Mouse (Mus musculus) lung, embryonic 15.5 days (tissue): ENCODE measurements at regions not wholly inside any gene's neighbourhood (a gene's known extent, or its start where the extent isn't known, plus 50 kb on each side); places are given as distances from the start of the nearest gene placed in this dataset.

Experiments used
- ATAC-seq: fragments of 200-750 bp; cut with Nextera tagmentation; 2 replicates; pipeline ENCODE4 v1.8.0; 2017; ENCODE audit warnings: moderate number of reproducible peaks, borderline replicate concordance; ENCODE audit not compliant: low FRiP score, low TSS enrichment; ENCODE audit errors: extremely low read depth
- H3K27ac ChIP-seq: fragments of 300-500 bp; sonication (generic); 2 replicates; pipeline ENCODE4 v1.5.1; 2015; ENCODE audit warnings: moderate library complexity, mild to moderate bottlenecking, inconsistent platforms
- H3K27me3 ChIP-seq: fragments of 300-500 bp; sonication (generic); 2 replicates; pipeline ENCODE4 v1.6.1; 2015; ENCODE audit warnings: inconsistent platforms
- H3K36me3 ChIP-seq: fragments of 300-500 bp; sonication (generic); 2 replicates; pipeline ENCODE4 v1.6.1; 2015; ENCODE audit warnings: inconsistent platforms
- H3K4me1 ChIP-seq: fragments of 300-500 bp; sonication (generic); 2 replicates; pipeline ENCODE4 v1.6.1; 2015; ENCODE audit warnings: inconsistent platforms
- H3K4me2 ChIP-seq: fragments of 300-500 bp; sonication (generic); 2 replicates; pipeline ENCODE4 v1.6.1; 2015; ENCODE audit warnings: inconsistent platforms, mild to moderate bottlenecking, moderate library complexity
- H3K4me3 ChIP-seq: fragments of 300-500 bp; sonication (generic); 2 replicates; pipeline ENCODE4 v1.5.1; 2015; ENCODE audit warnings: mild to moderate bottlenecking, inconsistent platforms
- H3K9ac ChIP-seq: fragments of 300-500 bp; sonication (generic); 2 replicates; pipeline ENCODE4 v1.6.1; 2015; ENCODE audit warnings: inconsistent platforms
- H3K9me3 ChIP-seq: fragments of 300-500 bp; sonication (generic); 2 replicates; pipeline ENCODE4 v1.6.1; 2016; ENCODE audit warnings: inconsistent platforms
- WGBS: fragments of 180-500 bp; shearing (Covaris S2); methylation state at CpG from one replicate; pipeline ENCODE4 v1.1.7; 2015; 5-methylcytosine and 5-hydroxymethylcytosine counted together

DNA sequence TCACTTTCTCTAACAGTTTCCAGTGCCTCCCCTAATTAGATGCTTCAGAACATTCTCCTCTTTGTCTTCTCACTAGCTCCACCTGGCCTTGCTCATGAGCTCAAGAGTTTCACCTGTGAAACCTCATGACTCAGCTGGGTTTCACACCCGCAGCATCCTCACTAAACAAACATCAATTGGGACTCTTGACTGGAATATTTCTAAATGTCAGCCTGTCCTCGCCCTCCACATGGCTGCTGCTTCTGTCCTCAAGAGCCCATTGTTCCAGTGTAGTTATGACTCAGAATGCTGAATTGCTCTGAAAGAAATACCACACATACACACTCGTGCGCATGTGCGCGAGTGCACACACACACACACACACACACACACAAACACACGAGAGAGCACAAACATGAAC is 407.2 kb downstream of the Prss52 start:
- ATAC-seq, result no peak

DNA sequence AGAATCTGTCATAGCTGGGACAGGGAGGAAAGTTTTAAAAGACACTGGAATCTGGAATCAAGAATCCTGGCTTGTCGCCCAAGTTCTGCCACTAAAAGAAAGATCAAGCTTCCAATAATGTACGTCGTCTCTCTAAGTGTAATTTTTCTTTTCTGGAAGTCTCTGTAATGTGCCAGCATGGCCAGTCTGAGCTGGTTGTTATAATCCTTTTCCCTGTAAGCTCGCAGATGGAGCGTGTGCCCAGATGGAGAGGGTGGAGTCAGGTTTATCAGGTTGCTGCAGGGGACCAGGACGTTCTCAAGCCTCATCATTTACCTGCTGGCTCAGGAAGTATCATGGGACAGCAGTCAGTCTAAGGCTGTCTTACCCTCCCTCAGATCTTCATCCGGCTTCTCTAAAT is 408.6 kb downstream of the Prss52 start:
- no peaks in the 10 kb centered on the region for H3K4me1 ChIP-seq
- no peaks in the 10 kb centered on the region for H3K9me3 ChIP-seq
- H3K4me2 ChIP-seq, result no peak overlapping the region
- no peak overlapping the region for H3K27ac ChIP-seq
- H3K9ac ChIP-seq, result no peak overlapping the region
- no peaks in the 10 kb centered on the region for H3K36me3 ChIP-seq
- 44% methylated on average over 7 of the region's 7 CpGs for WGBS
- no peaks in the 10 kb centered on the region for H3K27me3 ChIP-seq
- no peak for ATAC-seq
- no peak overlapping the region for H3K4me3 ChIP-seq

More for the DNA sequence above, 407.2 kb downstream of the Prss52 start:
- no peaks in the 10 kb centered on the region for H3K4me1 ChIP-seq
- no peak overlapping the region for H3K27ac ChIP-seq
- no peaks in the 10 kb centered on the region for H3K36me3 ChIP-seq
- WGBS, result 82% methylated on average over 7 of the region's 7 CpGs
- no peaks in the 10 kb centered on the region for H3K27me3 ChIP-seq
- no peak overlapping the region for H3K4me2 ChIP-seq
- H3K9ac ChIP-seq, result no peak overlapping the region
- H3K9me3 ChIP-seq, result no peaks in the 10 kb centered on the region
- no peak overlapping the region for H3K4me3 ChIP-seq

DNA sequence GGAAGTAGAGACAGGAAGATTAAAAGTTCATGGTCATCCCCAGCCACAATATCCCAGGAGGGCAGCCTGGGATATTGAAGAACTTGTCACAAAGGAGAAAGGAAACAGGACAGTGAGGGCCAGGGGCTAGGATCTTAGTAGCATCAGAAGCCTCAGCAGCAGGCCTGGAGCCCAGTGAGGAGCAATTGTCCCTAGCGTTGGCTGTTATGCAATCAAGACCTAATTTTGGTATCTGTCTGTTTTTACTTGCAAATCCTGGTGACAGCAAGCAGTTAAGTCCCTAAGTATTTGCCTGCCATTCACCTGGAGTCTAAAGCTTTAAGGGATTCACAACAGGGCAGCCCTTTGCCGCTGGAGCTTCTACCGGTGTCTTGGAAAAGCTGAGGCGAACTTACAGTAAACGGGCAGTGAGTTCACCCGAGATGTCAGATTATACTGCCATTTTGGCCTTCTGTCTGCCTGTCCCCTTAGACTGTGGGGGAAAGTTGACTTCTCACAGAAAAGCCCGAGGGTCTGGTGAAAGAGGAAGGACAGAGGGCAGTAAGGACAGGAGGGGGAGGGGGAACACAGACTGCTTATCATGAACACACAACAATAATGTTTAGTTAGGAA is 413.6 kb downstream of the Prss52 start:
- Histone ChIP-seq H3K4me1 (no peaks in the 10 kb centered on the region), H3K9me3 (no peaks in the 10 kb centered on the region), H3K4me3 (no peak overlapping the region), H3K4me2 (no peak overlapping the region), H3K27ac (no peak overlapping the region), H3K36me3 (no peaks in the 10 kb centered on the region), H3K27me3 (no peaks in the 10 kb centered on the region), H3K9ac (no peak overlapping the region)
- 57% methylated on average over 7 of the region's 7 CpGs for WGBS
- no peak for ATAC-seq

DNA sequence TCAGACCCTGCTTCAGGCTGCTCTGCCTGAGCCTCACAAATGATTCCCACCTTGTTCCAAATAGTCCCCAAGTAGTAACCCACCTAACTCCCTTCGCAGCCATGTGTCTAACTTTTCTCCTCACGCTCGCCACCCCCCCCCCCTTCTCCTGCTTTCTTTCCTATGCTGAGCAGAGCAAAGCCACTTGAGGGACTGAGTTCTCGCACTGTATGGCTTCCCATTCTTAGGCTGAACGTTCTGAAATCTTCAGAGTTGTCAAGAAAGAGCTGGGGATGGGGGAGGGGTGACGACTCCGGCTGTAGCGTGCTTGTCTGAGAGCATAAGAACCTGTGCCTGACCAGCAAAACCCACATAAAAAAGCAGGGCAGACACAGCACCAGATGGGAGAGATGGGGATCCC is 420.6 kb downstream of the Prss52 start:
- Histone ChIP-seq H3K4me2 (no peak overlapping the region), H3K27me3 (no peaks in the 10 kb centered on the region), H3K4me3 (no peak overlapping the region), H3K4me1 (no peaks in the 10 kb centered on the region), H3K27ac (no peak overlapping the region), H3K9ac (no peak overlapping the region), H3K36me3 (no peaks in the 10 kb centered on the region), H3K9me3 (no peaks in the 10 kb centered on the region)
- no peak for ATAC-seq
- WGBS, result 23% methylated on average over 8 of the region's 8 CpGs

DNA sequence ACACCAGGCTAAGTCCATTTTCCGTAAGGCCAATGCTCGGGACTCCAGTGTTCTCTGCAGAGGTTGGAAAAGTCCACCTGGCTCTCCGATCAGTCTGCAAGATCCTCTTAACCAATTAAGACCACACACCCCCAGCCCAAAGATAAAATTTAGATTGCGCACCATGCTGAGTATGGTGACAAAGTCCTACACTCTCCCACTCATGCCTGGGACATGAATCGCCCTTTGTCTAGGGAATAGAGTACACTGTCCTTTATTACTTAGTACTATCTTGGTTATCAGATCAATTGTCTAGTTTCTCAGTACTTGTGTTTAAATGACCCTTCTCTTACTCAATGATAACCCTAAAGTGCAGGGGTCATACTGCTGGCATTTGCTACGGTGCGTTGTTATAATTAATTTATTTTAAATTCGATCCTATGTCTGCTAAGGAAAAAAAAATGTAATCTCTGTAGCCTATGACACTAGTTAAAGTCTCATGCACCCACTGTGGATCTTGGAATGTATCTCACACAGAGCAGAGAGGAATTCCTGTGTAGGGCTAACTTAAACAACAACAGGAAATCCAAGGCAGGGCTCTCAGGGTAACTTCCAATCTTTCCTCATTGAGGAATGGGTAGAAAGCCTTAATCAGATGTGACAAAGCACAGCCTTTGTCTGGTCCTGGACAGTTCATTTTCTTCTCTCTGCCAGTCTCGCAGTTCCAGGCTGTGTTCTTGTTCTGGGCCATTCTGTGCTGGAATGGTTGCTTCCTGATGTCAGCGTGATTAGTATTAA is 421.4 kb downstream of the Prss52 start:
- no peak overlapping the region for H3K4me2 ChIP-seq
- no peak overlapping the region for H3K9ac ChIP-seq
- H3K4me1 ChIP-seq, result no peaks in the 10 kb centered on the region
- H3K36me3 ChIP-seq, result no peaks in the 10 kb centered on the region
- H3K27me3 ChIP-seq, result no peaks in the 10 kb centered on the region
- H3K27ac ChIP-seq, result peak overlapping the region; percentile 45; the same call in 1 of the 2 replicates
- no peak overlapping the region for H3K4me3 ChIP-seq
- WGBS, result 33% methylated on average over 10 of the region's 10 CpGs
- no peak for ATAC-seq
- no peaks in the 10 kb centered on the region for H3K9me3 ChIP-seq

DNA sequence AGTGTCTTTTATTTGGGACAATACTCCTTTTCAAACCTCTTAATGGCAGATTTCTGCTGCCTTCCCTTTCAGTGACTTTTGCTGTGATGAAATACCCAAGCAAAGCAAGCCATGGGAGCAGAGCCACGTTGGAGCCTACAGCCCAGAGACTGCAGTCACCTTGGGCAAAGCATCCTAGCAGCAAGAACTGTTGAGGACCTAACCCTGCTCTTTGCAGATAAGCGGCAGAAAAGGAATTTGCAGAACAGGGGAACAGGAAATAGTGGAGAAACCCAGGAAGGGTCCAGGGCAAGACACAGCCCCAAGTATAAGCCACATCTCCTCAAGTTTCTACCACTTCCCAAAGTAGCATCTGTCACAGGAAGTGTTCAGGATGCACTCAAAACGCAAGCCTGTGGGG is 426.5 kb downstream of the Prss52 start:
- WGBS, result 51% methylated on average over 3 of the region's 3 CpGs
- no peaks in the 10 kb centered on the region for H3K36me3 ChIP-seq
- no peak overlapping the region for H3K4me2 ChIP-seq
- H3K9ac ChIP-seq, result no peak overlapping the region
- no peaks in the 10 kb centered on the region for H3K9me3 ChIP-seq
- ATAC-seq, result no peak
- H3K4me3 ChIP-seq, result no peak overlapping the region
- no peaks in the 10 kb centered on the region for H3K27me3 ChIP-seq
- H3K27ac ChIP-seq, result no peak overlapping the region
- no peaks in the 10 kb centered on the region for H3K4me1 ChIP-seq

DNA sequence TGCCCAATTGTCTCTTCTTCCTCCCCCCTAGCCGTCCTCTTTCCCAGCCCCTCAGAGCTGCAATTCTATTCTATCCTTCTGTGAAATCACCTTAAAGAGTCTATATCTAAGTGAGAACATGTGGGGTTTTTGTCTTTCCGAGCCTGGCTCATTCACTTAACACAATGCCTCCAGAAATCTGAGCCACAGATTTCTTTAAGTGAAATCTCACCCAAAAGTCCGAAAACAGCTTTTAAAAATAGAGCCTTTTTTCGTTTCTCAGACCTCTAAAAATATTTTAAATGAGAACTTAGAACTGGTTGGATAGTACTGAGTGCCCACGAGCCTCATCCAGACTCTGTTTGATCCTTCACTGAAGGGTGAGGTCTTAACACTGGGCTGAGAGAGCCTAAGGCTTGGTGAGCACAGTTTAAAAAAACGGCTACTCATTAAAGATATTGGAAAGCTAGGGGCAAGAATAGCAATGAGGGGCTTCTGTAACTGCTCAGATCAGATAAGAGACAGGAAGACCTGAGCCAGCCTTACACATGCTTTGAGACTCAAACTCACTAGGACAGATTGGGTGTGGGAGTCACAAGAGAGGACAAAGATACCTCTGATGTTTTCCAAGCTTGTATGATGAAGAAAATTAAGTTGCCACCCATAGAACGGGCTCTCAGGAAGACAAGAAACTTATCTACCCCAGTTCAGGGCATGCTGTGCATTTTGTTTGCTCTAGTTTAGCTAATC is 427.3 kb downstream of the Prss52 start:
- Histone ChIP-seq H3K27me3 (no peaks in the 10 kb centered on the region), H3K4me3 (no peak overlapping the region), H3K36me3 (no peaks in the 10 kb centered on the region), H3K9ac (no peak overlapping the region), H3K9me3 (no peaks in the 10 kb centered on the region), H3K27ac (no peak overlapping the region), H3K4me1 (no peaks in the 10 kb centered on the region), H3K4me2 (no peak overlapping the region)
- WGBS, result 55% methylated on average over 7 of the region's 7 CpGs
- no peak for ATAC-seq

DNA sequence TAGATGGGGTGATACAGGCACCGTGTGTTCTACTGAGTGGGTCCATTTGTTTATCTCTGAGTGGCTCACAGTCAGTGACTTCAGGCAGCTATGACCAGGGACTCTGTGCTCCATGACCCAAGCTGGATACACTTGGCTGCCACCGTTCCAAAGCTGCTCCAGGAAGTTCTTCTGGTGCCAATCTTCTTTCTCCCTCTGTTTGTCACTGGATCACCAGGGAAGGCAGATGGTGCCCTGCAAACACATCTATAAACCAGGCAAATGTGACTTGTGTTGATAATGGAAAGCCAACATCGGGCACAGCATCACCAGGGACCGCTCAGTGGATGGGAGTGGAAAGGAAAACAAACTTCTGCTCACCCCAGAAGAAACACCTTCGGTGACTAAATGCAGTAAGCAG is 428.3 kb downstream of the Prss52 start:
- 73% methylated on average over 5 of the region's 5 CpGs for WGBS
- no peaks in the 10 kb centered on the region for H3K4me1 ChIP-seq
- no peak for ATAC-seq

DNA sequence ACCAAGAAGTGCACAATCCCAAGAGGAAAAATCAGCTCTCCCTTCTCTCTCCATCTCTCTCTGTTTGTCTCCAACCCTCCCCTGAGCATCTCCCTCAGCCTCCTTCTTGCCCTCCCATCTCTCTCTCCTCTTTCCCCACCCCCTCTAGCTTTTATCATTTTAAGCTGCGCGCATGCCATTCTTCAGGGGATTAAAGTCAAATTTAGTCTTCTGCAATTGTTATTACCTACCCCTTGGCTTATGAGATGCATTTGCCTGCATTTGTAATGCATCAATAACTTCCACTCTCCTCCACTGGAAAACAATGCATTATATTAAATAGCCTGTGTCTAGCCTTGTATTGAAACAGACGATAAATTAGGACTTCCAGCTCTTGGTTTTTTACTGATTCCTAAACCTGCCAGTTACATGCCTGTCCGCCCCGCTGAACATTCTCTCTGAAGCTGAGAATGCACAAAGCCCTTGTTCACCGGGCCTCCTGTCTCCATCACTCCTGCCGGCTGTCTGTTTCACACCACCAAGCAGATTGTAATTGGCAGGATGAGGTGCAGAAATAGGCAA is 429.6 kb downstream of the Prss52 start:
- H3K36me3 ChIP-seq, result no peaks in the 10 kb centered on the region
- H3K4me1 ChIP-seq, result no peaks in the 10 kb centered on the region
- no peak overlapping the region for H3K27ac ChIP-seq
- H3K27me3 ChIP-seq, result no peaks in the 10 kb centered on the region
- no peaks in the 10 kb centered on the region for H3K9me3 ChIP-seq
- H3K9ac ChIP-seq, result no peak overlapping the region
- WGBS, result 47% methylated on average over 7 of the region's 7 CpGs
- H3K4me2 ChIP-seq, result no peak overlapping the region
- H3K4me3 ChIP-seq, result no peak overlapping the region
- ATAC-seq, result no peak

More for the DNA sequence above, 428.3 kb downstream of the Prss52 start:
- Histone ChIP-seq H3K27me3 (no peaks in the 10 kb centered on the region), H3K4me3 (no peak overlapping the region), H3K4me2 (no peak overlapping the region), H3K9ac (no peak overlapping the region), H3K36me3 (no peaks in the 10 kb centered on the region), H3K27ac (no peak overlapping the region), H3K9me3 (no peaks in the 10 kb centered on the region)

DNA sequence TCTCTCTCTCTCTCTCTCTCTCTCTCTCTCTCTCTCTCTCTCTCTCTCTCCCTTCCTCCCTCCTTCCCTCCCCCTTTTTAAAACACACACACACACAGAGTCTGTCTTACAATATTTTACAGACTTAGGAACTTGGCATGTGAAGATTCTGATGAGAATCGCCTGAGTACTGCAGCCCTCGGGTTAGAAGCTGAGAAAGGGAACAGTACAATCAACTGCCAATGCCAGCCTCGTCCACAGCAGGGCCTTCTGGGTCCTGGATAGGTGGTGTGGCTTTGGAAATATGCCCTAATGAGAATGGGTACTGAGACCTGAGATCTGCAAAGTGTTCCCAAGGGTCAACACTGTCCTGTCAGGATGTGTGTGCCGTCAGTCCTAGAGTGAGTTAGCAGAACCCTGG is 430.1 kb downstream of the Prss52 start:
- no peak overlapping the region for H3K4me3 ChIP-seq
- H3K9me3 ChIP-seq, result no peaks in the 10 kb centered on the region
- H3K27me3 ChIP-seq, result no peaks in the 10 kb centered on the region
- H3K9ac ChIP-seq, result no peak overlapping the region
- no peaks in the 10 kb centered on the region for H3K4me1 ChIP-seq
- 36% methylated on average over 4 of the region's 4 CpGs for WGBS
- no peak overlapping the region for H3K27ac ChIP-seq
- ATAC-seq, result no peak
- no peak overlapping the region for H3K4me2 ChIP-seq
- H3K36me3 ChIP-seq, result no peaks in the 10 kb centered on the region

DNA sequence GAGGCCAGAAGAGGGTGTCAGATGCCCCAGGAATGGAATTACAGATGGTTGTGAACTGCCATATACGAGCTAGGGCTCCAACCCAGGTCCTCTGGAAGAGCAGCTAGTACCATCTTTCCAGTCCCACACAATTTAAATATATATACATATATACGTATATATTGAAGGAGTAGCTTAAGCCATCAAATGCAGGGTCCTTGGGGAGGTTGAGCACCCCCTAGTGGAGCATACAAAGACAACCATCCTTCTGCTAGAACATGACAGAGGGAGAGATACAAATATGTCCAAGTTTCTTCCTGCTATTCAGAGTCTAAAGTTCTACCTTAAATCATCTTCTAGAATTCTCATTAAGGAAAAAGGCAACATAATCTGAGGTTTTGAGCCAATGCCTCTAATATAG is 435.4 kb downstream of the Prss52 start:
- H3K9ac ChIP-seq, result no peak overlapping the region
- WGBS, result 49% methylated on average over 2 of the region's 2 CpGs
- H3K27me3 ChIP-seq, result no peaks in the 10 kb centered on the region
- no peak overlapping the region for H3K4me2 ChIP-seq
- H3K4me1 ChIP-seq, result no peaks in the 10 kb centered on the region
- no peak for ATAC-seq
- H3K27ac ChIP-seq, result no peak overlapping the region
- no peak overlapping the region for H3K4me3 ChIP-seq
- no peaks in the 10 kb centered on the region for H3K36me3 ChIP-seq
- H3K9me3 ChIP-seq, result no peaks in the 10 kb centered on the region

DNA sequence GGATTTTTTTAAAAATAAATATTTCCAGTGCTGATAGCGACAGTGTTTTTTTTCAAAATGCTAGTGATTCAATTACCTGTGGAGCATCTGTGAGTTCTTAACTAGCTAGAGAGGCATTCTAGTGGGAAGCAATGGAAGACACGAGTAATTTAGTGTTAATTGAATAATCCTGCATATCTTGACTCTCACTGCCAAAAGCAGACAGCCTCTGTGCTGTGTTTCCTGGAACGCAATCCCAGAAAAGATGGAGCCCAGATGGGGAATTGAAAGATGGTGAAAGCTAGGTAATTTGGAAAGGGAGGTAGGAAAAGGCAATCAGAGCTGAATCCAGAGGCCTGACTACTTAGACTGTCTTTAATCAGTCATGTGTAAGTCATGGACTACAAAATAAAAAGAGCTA is 441.0 kb downstream of the Prss52 start:
- Histone ChIP-seq H3K9ac (no peak overlapping the region), H3K27ac (no peak overlapping the region), H3K9me3 (no peaks in the 10 kb centered on the region), H3K4me3 (no peak overlapping the region), H3K36me3 (no peaks in the 10 kb centered on the region), H3K4me2 (no peak overlapping the region), H3K27me3 (no peaks in the 10 kb centered on the region), H3K4me1 (no peaks in the 10 kb centered on the region)
- 69% methylated on average over 3 of the region's 3 CpGs for WGBS
- ATAC-seq, result no peak
